Mouse (Mus musculus): ENCODE measurements around the gene Fxyd3. TPM values are rescaled to one million over a fixed set of nuclear protein-coding genes. Genes with fewer than 3 reads are reported as not detected.

The Fxyd3 gene
- polyA plus RNA-seq, 1 experiment from 2014 or later: 10.0 TPM

GRCm38 (mm10) chr7:31112036-31112435, 35.5 kb upstream of the Fxyd3 start:
- WGBS: 62% methylated on average over 4 of the region's 4 CpGs
- no peak overlapping the region for H3K27ac ChIP-seq

DNA sequence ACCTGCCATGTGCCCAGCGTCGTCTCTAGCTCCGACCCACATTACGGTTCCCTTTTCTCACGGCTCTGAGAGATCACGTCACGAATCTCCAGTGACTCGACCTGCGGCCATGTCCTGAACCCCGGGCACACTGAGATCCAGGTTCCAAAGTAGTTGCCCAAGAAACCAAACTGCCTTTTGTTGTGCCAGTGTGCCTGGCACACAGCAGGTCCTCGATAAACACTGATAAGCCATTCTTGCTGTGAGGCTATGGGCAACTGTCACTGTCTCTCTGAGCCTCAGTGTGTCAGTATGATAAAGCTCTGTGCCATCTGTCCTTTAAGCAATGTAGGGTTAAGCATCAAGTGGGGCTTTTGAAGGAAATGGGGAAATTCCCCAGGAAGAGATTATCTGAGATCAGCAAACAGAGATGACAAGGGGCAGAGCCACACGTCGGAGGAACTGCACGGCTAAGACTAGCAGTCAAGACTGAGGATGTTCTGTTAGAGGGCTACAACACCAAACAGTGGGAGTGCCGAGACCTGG, 34.4 kb upstream of the Fxyd3 start:
- Histone ChIP-seq H3K27ac (no peak overlapping the region), H3K36me3 (no peaks in the 10 kb centered on the region), H3K4me1 (peaks cover 17% of the 10 kb centered on the region), H3K27me3 (ENCODE audit: low read depth, poor library complexity, severe bottlenecking) (no peaks in the 10 kb centered on the region), H3K4me3 (no peak overlapping the region), H3K9me3 (replicated peaks) (no peaks in the 10 kb centered on the region)
- DNase-seq (ENCODE audit: low spot score): no peak
- WGBS: 88% methylated on average over 15 of the region's 15 CpGs

More at GRCm38 (mm10) chr7:31112036-31112435, 35.5 kb upstream of the Fxyd3 start:
- no peak for DNase-seq (ENCODE audit: low spot score)
- no peaks in the 10 kb centered on the region for H3K36me3 ChIP-seq
- peaks cover 25% of the 10 kb centered on the region for H3K4me1 ChIP-seq
- no peak overlapping the region for H3K4me3 ChIP-seq
- H3K9me3 ChIP-seq (replicated peaks): no peaks in the 10 kb centered on the region
- H3K27me3 ChIP-seq (ENCODE audit: low read depth, poor library complexity, severe bottlenecking): no peaks in the 10 kb centered on the region

DNA sequence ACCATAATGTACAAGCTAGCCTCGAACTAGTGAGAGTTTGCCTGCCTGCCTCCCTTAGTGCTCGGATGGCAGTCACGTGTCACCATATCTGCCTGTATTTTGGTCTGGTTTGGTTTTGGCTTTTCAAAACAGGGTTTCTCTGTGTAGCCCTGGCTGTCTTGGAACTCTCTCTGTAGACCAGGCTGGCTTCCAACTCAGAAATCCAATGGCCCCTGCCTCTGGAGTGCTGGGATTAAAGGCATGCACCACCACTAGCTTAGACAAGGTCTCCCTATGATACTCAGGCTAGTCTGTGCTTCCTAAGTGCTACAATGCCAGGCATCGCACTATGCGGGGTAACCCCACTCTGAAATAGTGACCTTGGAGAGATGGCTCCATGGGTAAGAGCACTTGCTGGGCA, 33.3 kb upstream of the Fxyd3 start:
- Histone ChIP-seq H3K9me3 (replicated peaks) (no peaks in the 10 kb centered on the region), H3K27me3 (ENCODE audit: low read depth, poor library complexity, severe bottlenecking) (no peaks in the 10 kb centered on the region), H3K4me3 (no peak overlapping the region), H3K27ac (no peak overlapping the region), H3K4me1 (peaks cover 6% of the 10 kb centered on the region), H3K36me3 (no peaks in the 10 kb centered on the region)
- 87% methylated on average over 5 of the region's 5 CpGs for WGBS
- DNase-seq (ENCODE audit: low spot score): no peak

GRCm38 (mm10) chr7:31109091-31109490, 32.6 kb upstream of the Fxyd3 start:
- Histone ChIP-seq H3K27ac (no peak overlapping the region), H3K36me3 (no peaks in the 10 kb centered on the region), H3K9me3 (replicated peaks) (no peaks in the 10 kb centered on the region), H3K4me3 (no peak overlapping the region), H3K27me3 (ENCODE audit: low read depth, poor library complexity, severe bottlenecking) (no peaks in the 10 kb centered on the region), H3K4me1 (0 out of 2 replicates have a peak, but pooled peaks cover 2% of the 10 kb centered on the region)
- WGBS: 51% methylated on average over 6 of the region's 7 CpGs
- no peak for DNase-seq (ENCODE audit: low spot score)

- WGBS: 93% methylated on average over 11 of the region's 11 CpGs
- no peak overlapping the region for H3K27ac ChIP-seq
- H3K4me1 ChIP-seq: 0 out of 2 replicates have a peak, but pooled peaks cover 2% of the 10 kb centered on the region
- no peak for DNase-seq (ENCODE audit: low spot score)
- no peak overlapping the region for H3K4me3 ChIP-seq
- H3K9me3 ChIP-seq (replicated peaks): no peaks in the 10 kb centered on the region
- no peaks in the 10 kb centered on the region for H3K36me3 ChIP-seq
- 0 out of 2 replicates have a peak, but pooled peaks cover 12% of the 10 kb centered on the region for H3K27me3 ChIP-seq (ENCODE audit: low read depth, poor library complexity, severe bottlenecking)
Measured at GRCm38 (mm10) chr7:31107781-31108180, 31.3 kb upstream of the Fxyd3 start.

GRCm38 (mm10) chr7:31106166-31106565, 29.7 kb upstream of the Fxyd3 start:
- Histone ChIP-seq H3K4me3 (no peak overlapping the region), H3K27ac (no peak overlapping the region), H3K27me3 (ENCODE audit: low read depth, poor library complexity, severe bottlenecking) (0 out of 2 replicates have a peak, but pooled peaks cover 12% of the 10 kb centered on the region), H3K4me1 (0 out of 2 replicates have a peak, but pooled peaks cover 2% of the 10 kb centered on the region), H3K9me3 (replicated peaks) (no peaks in the 10 kb centered on the region), H3K36me3 (no peaks in the 10 kb centered on the region)
- 60% methylated on average over 3 of the region's 3 CpGs for WGBS
- no peak for DNase-seq (ENCODE audit: low spot score)

GRCm38 (mm10) chr7:31105061-31105768, 28.7 kb upstream of the Fxyd3 start:
- H3K9me3 ChIP-seq (replicated peaks): no peaks in the 10 kb centered on the region
- H3K4me1 ChIP-seq: 0 out of 2 replicates have a peak, but pooled peaks cover 2% of the 10 kb centered on the region
- 66% methylated on average over 15 of the region's 15 CpGs for WGBS
- no peak overlapping the region for H3K4me3 ChIP-seq
- peak; percentile 70 for DNase-seq (ENCODE audit: low spot score)
- no peaks in the 10 kb centered on the region for H3K36me3 ChIP-seq
- H3K27ac ChIP-seq: no peak overlapping the region
- 0 out of 2 replicates have a peak, but pooled peaks cover 12% of the 10 kb centered on the region for H3K27me3 ChIP-seq (ENCODE audit: low read depth, poor library complexity, severe bottlenecking)

GRCm38 (mm10) chr7:31100786-31101185, 24.3 kb upstream of the Fxyd3 start:
- Histone ChIP-seq H3K4me3 (no peak overlapping the region), H3K9me3 (replicated peaks) (no peaks in the 10 kb centered on the region)
- 87% methylated on average over 14 of the region's 14 CpGs for WGBS

GRCm38 (mm10) chr7:31099612-31099982, 23.1 kb upstream of the Fxyd3 start:
- WGBS: 91% methylated on average over 6 of the region's 6 CpGs
- 0 out of 2 replicates have a peak, but pooled peaks cover 12% of the 10 kb centered on the region for H3K27me3 ChIP-seq (ENCODE audit: low read depth, poor library complexity, severe bottlenecking)

More at GRCm38 (mm10) chr7:31100786-31101185, 24.3 kb upstream of the Fxyd3 start:
- Histone ChIP-seq H3K27ac (no peak overlapping the region), H3K4me1 (peaks cover 11% of the 10 kb centered on the region), H3K36me3 (no peaks in the 10 kb centered on the region), H3K27me3 (ENCODE audit: low read depth, poor library complexity, severe bottlenecking) (0 out of 2 replicates have a peak, but pooled peaks cover 12% of the 10 kb centered on the region)
- DNase-seq (ENCODE audit: low spot score): no peak

GRCm38 (mm10) chr7:31098697-31099611, 22.4 kb upstream of the Fxyd3 start:
- 80% methylated on average over 22 of the region's 22 CpGs for WGBS
- Histone ChIP-seq H3K4me3 (no peak overlapping the region), H3K4me1 (peaks cover 11% of the 10 kb centered on the region), H3K27ac (no peak overlapping the region), H3K9me3 (replicated peaks) (no peaks in the 10 kb centered on the region), H3K27me3 (ENCODE audit: low read depth, poor library complexity, severe bottlenecking) (0 out of 2 replicates have a peak, but pooled peaks cover 11% of the 10 kb centered on the region), H3K36me3 (no peaks in the 10 kb centered on the region)
- no peak for DNase-seq (ENCODE audit: low spot score)

More at GRCm38 (mm10) chr7:31099612-31099982, 23.1 kb upstream of the Fxyd3 start:
- DNase-seq (ENCODE audit: low spot score): no peak
- Histone ChIP-seq H3K4me1 (peaks cover 11% of the 10 kb centered on the region), H3K36me3 (no peaks in the 10 kb centered on the region), H3K9me3 (replicated peaks) (no peaks in the 10 kb centered on the region), H3K27ac (no peak overlapping the region), H3K4me3 (no peak overlapping the region)

- Histone ChIP-seq H3K36me3 (no peaks in the 10 kb centered on the region), H3K27me3 (ENCODE audit: low read depth, poor library complexity, severe bottlenecking) (no peaks in the 10 kb centered on the region), H3K4me3 (peak overlapping the region; percentile 37), H3K27ac (peak overlapping the region; percentile 66), H3K4me1 (peaks cover 11% of the 10 kb centered on the region), H3K9me3 (replicated peaks) (no peaks in the 10 kb centered on the region)
- WGBS: 35% methylated on average over 20 of the region's 20 CpGs
- peak; percentile 91 for DNase-seq (ENCODE audit: low spot score)
Measured at GRCm38 (mm10) chr7:31097583-31098248, 21.2 kb upstream of the Fxyd3 start.

GRCm38 (mm10) chr7:31096892-31097564, 20.5 kb upstream of the Fxyd3 start:
- Histone ChIP-seq H3K9me3 (replicated peaks) (no peaks in the 10 kb centered on the region), H3K27ac (no peak overlapping the region), H3K36me3 (no peaks in the 10 kb centered on the region), H3K4me1 (peaks cover 11% of the 10 kb centered on the region), H3K27me3 (ENCODE audit: low read depth, poor library complexity, severe bottlenecking) (no peaks in the 10 kb centered on the region), H3K4me3 (no peak overlapping the region)
- DNase-seq (ENCODE audit: low spot score): no peak
- 72% methylated on average over 9 of the region's 9 CpGs for WGBS

All from limb, embryonic 10.5 days (tissue).